Mouse (Mus musculus): Measurements from ENCODE around the gene Map4k5. TPM values are rescaled to one million over a fixed set of nuclear protein-coding genes. Genes with fewer than 3 reads are reported as not detected.

Gene Map4k5
- total RNA-seq, 2 experiments from 2014 or later = 28.7 to 30.1 TPM

- no peak for DNase-seq
- intact Hi-C loops (cut with DNase I) = no loop called here
Observed at GRCm38 (mm10) chr12:69890051-69890450, 2.9 kb downstream of the Map4k5 start.

- intact Hi-C loops (cut with DNase I) = no loop called here
- no peak for DNase-seq
Observed at GRCm38 (mm10) chr12:69888345-69888744, 4.7 kb downstream of the Map4k5 start.

- DNase-seq = no peak
- intact Hi-C loops (cut with DNase I) = loop anchor here (2.0 kb wide), 1 partner anchor 35 kb away; no protein-coding TSS in a partner anchor
Observed at GRCm38 (mm10) chr12:69887776-69888175, 5.2 kb downstream of the Map4k5 start.

- DNase-seq = no peak
Observed at GRCm38 (mm10) chr12:69885170-69885923, 7.7 kb downstream of the Map4k5 start.

GRCm38 (mm10) chr12:69884053-69884452 lies 8.9 kb downstream of the Map4k5 start:
- intact Hi-C loops (cut with DNase I) = no loop called here
- DNase-seq = no peak

More at GRCm38 (mm10) chr12:69885170-69885923, 7.7 kb downstream of the Map4k5 start:
- intact Hi-C loops (cut with DNase I) = no loop called here

GRCm38 (mm10) chr12:69881198-69881905 lies 11.6 kb downstream of the Map4k5 start:
- intact Hi-C loops (cut with DNase I) = no loop called here
- DNase-seq = no peak

GRCm38 (mm10) chr12:69879739-69880138 lies 13.3 kb downstream of the Map4k5 start:
- intact Hi-C loops (cut with DNase I) = no loop called here
- DNase-seq = no peak

GRCm38 (mm10) chr12:69879172-69879665 lies 13.8 kb downstream of the Map4k5 start:
- no peak for DNase-seq
- intact Hi-C loops (cut with DNase I) = no loop called here

- no peak for DNase-seq
- intact Hi-C loops (cut with DNase I) = no loop called here
Observed at GRCm38 (mm10) chr12:69877842-69878363, 15.1 kb downstream of the Map4k5 start.

- no peak for DNase-seq
- intact Hi-C loops (cut with DNase I) = no loop called here
Observed at GRCm38 (mm10) chr12:69871632-69872031, 21.4 kb downstream of the Map4k5 start.

GRCm38 (mm10) chr12:69867338-69867737 lies 25.7 kb downstream of the Map4k5 start:
- no peak for DNase-seq
- intact Hi-C loops (cut with DNase I) = no loop called here

GRCm38 (mm10) chr12:69864164-69864692 lies 28.8 kb downstream of the Map4k5 start:
- intact Hi-C loops (cut with DNase I) = no loop called here
- DNase-seq = no peak

GRCm38 (mm10) chr12:69863505-69863904 lies 29.5 kb downstream of the Map4k5 start:
- DNase-seq = no peak
- intact Hi-C loops (cut with DNase I) = no loop called here

GRCm38 (mm10) chr12:69858847-69859246 lies 34.2 kb downstream of the Map4k5 start:
- intact Hi-C loops (cut with DNase I) = loop anchor here (5.0 kb wide), 1 partner anchor 37 kb away; no protein-coding TSS in a partner anchor
- no peak for DNase-seq

GRCm38 (mm10) chr12:69857597-69857996 lies 35.4 kb downstream of the Map4k5 start:
- DNase-seq = no peak
- intact Hi-C loops (cut with DNase I) = loop anchor here (5.0 kb wide), 1 partner anchor 35 kb away; no protein-coding TSS in a partner anchor

- DNase-seq = no peak
- intact Hi-C loops (cut with DNase I) = loop anchor here (5.0 kb wide), 1 partner anchor 34 kb away; no protein-coding TSS in a partner anchor
Observed at GRCm38 (mm10) chr12:69856398-69856797, 36.6 kb downstream of the Map4k5 start.

- intact Hi-C loops (cut with DNase I) = loop anchor here (5.0 kb wide), 1 partner anchor 33 kb away; no protein-coding TSS in a partner anchor
- DNase-seq = no peak
Observed at GRCm38 (mm10) chr12:69855641-69856300, 37.2 kb downstream of the Map4k5 start.

- DNase-seq = no peak
- intact Hi-C loops (cut with DNase I) = loop anchor here (2.0 kb wide), 1 partner anchor 33 kb away; no protein-coding TSS in a partner anchor
Observed at GRCm38 (mm10) chr12:69853942-69854341, 39.1 kb downstream of the Map4k5 start.

GRCm38 (mm10) chr12:69853387-69853786 lies 39.6 kb downstream of the Map4k5 start:
- intact Hi-C loops (cut with DNase I) = loop anchor here (2.0 kb wide), 1 partner anchor 33 kb away; no protein-coding TSS in a partner anchor
- DNase-seq = no peak

- intact Hi-C loops (cut with DNase I) = loop anchor here (2.0 kb wide), 1 partner anchor 35 kb away; no protein-coding TSS in a partner anchor
- no peak for DNase-seq
Observed at GRCm38 (mm10) chr12:69852288-69852687, 40.7 kb downstream of the Map4k5 start.

Measured in heart, postnatal 14 days (tissue).